Mouse (Mus musculus): ENCODE data around the gene P2ry12. TPM values are rescaled to one million over a fixed set of nuclear protein-coding genes. Genes with fewer than 3 reads are reported as not detected.

The P2ry12 gene
- total RNA-seq (2021) = 1 to 10 TPM; 2.1 to 3.1 TPM

DNA sequence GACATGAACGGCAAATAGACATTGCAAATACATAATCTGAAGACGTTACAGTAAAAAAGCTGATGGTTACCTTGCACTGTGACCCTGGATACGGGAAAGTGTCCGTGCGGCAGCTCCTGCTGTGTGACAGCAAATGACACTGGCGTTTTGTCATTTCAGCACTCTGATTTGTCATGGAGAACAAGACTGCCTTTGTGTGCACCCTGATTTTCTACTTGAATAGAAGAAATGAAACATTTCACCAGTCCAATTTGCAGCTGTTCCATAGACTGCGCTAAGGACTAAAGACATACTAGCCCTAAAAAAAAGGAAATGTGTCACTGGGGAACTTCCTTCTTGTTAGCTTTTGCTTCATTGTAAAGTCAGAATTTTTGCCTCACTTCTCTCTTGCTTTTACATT lies at the start of gene P2ry12:
Gene P2ry12, minus strand, starts transcription at position 168 of the 400 bp plus-strand sequence.
- no peak for DNase-seq (ENCODE audit: low spot score)
- intact Hi-C loops (cut with DNase I) = no loop called here

DNA sequence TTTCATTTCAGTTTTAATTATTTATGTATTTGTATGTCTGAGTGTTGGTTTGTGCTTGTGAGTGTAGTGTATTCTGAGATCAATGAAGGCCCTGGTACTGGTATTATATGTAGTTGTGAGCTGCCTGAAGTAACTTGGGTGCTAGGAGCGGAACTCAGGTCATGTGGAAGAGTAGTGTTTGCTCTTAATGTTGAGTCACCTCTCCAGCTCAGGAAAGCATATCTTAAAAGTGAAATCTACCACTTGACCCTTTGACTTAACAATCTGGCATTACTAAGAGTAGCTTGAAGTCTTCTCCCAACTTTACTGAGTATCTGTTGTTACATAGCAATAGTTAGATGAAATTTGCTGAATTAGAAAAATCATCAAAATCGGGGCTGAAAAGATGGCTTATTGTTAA lies 42.8 kb upstream of the P2ry12 start:
- intact Hi-C loops (cut with DNase I) = no loop called here

GRCm38 (mm10) chr3:59304944-59305343 lies 42.3 kb upstream of the P2ry12 start:
- DNase-seq (ENCODE audit: low spot score) = no peak
- intact Hi-C loops (cut with DNase I) = no loop called here

More for the DNA sequence above, 42.8 kb upstream of the P2ry12 start:
- DNase-seq (ENCODE audit: low spot score) = no peak

DNA sequence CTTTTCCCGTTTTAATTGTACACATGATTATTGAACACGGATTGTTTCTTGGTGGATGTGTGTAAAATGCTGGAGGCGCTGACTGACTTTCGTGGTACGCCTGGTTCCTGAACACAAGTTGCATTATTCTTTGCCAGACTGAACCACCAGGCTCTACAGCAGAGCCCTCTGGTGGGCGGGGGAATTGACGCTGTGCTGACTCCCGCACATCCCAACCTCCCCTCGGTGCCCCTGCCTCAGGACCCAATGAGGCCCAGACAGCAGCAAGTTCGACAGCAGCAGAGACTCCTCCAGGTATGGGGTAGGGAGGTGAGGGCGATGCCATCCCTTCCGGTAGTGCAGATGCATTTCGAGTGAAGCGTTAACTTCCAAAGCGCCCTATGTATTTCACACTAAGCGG lies 35.0 kb upstream of the P2ry12 start:
- intact Hi-C loops (cut with DNase I) = no loop called here
- no peak for DNase-seq (ENCODE audit: low spot score)

GRCm38 (mm10) chr3:59296563-59297130 lies 34.0 kb upstream of the P2ry12 start:
- intact Hi-C loops (cut with DNase I) = no loop called here
- no peak for DNase-seq (ENCODE audit: low spot score)

DNA sequence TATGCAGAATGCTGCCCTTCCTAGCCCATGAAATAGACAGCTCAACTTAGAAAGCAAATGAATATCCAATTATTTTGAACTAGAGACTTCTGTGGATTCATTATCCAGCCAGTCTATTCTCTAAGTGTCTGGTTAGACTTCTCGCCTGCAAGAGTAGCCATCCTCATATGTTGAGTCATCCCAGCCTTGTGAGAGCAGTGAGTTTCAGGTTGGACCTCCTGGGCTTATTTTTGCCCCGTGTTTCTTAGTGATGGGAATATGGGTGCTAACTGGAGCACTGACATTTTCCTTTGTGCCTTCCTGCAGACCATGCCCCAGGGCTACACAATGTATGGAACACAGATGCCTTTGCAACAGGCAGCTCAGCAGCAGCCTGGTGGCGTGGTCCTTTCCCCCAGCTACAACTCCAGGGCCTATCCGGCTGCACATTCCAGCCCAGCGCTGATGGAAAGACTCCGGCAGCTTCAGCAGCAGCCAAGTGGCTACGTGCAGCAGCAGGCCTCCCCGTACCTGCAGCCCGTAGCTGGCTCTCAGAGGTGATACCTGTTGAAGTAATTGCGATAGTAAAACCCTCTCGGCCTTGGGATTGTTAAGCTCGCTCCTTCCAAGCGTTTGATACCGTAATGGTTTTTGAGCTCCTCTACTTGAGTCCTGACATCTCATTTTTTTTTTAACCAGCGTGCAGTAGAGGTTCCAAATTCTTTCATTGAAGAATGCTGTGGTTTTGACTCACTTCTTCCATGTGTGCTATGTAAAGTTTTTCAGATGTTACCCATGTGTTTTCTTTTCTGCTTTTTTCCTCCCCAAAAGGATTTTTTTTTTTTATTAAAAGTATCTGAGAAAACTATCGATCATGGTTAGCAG lies 33.3 kb upstream of the P2ry12 start:
- DNase-seq (ENCODE audit: low spot score) = no peak
- intact Hi-C loops (cut with DNase I) = no loop called here

GRCm38 (mm10) chr3:59293437-59294199 lies 30.9 kb upstream of the P2ry12 start:
- intact Hi-C loops (cut with DNase I) = no loop called here
- no peak for DNase-seq (ENCODE audit: low spot score)

DNA sequence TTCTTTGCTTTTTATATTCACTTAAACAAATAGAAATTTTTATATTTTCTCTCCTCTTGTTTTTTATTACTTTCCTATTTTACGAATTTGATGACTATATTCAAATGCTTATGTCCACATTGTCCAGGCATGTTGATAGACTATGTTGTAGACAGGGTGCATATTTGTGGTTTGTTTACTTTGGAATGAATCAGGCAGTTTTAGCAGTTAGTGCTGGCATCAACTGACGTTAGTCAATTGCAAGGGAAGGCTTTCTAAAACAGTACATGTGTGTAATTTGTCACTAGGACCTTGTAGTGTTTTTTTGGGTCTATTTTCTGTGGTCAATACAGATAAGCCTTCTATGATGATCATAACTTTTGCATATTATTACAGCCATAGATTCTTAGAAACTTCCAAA lies 27.9 kb upstream of the P2ry12 start:
- intact Hi-C loops (cut with DNase I) = no loop called here
- no peak for DNase-seq (ENCODE audit: low spot score)

DNA sequence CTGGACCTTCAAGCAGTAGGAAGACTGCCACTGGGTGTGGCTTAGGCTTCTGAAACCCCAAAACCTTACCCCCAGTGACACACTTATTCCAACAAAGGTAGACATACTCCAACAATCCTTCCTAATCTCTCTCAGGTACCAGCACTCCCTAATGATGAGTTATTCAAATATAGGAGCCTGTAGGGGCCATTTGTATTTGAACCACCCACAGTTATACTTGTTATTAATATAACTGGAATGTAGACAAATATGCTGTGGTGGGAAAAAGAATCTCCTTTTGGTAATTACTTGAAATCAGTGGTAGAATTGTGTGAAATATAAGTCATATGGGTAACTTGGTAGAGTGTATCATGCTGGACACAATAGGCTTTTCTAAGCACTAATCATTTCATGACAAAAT lies 15.9 kb upstream of the P2ry12 start:
- DNase-seq (ENCODE audit: low spot score) = no peak
- intact Hi-C loops (cut with DNase I) = no loop called here

DNA sequence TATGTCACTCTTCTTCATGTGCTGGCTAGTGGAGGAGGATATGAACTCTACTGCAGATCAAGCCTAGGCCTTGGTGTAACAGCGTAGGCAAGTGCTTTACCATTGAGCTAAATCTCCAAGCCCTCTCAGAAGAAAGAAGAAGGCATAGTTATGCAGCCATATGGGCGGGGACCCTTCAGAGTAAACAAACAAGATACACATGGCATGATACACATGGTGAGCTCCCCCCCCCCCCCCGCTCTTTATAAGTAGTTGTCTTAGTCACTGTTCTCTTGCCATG lies 15.5 kb upstream of the P2ry12 start:
- intact Hi-C loops (cut with DNase I) = no loop called here
- DNase-seq (ENCODE audit: low spot score) = no peak

GRCm38 (mm10) chr3:59277502-59278253 lies 15.0 kb upstream of the P2ry12 start:
- intact Hi-C loops (cut with DNase I) = no loop called here
- no peak for DNase-seq (ENCODE audit: low spot score)

DNA sequence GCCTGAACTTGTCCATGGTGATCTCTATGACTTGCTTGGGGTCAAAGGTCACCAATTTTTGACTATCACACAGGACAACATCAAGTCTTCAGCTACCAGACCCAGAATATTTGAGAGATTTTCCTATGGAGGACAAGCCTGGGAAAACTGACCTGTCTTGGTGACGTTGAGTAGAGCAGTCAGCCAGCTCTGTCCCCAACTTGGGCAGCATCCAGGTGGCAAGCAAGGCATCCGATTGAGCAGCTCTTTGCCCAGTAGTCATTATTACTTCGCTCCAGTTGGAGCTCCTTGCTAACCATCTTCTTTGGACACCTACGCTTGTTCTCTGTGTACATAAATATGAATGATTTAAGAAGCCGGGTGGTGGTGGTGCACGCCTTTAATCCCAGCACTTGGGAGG lies 8.1 kb upstream of the P2ry12 start:
- intact Hi-C loops (cut with DNase I) = no loop called here

GRCm38 (mm10) chr3:59263988-59264387 lies 1.3 kb upstream of the P2ry12 start:
- DNase-seq (ENCODE audit: low spot score) = no peak
- intact Hi-C loops (cut with DNase I) = no loop called here

More for the DNA sequence above, 8.1 kb upstream of the P2ry12 start:
- DNase-seq (ENCODE audit: low spot score) = no peak

- intact Hi-C loops (cut with DNase I) = no loop called here
These were observed 746 bp upstream of the P2ry12 start for GRCm38 (mm10) chr3:59263417-59263816.

DNA sequence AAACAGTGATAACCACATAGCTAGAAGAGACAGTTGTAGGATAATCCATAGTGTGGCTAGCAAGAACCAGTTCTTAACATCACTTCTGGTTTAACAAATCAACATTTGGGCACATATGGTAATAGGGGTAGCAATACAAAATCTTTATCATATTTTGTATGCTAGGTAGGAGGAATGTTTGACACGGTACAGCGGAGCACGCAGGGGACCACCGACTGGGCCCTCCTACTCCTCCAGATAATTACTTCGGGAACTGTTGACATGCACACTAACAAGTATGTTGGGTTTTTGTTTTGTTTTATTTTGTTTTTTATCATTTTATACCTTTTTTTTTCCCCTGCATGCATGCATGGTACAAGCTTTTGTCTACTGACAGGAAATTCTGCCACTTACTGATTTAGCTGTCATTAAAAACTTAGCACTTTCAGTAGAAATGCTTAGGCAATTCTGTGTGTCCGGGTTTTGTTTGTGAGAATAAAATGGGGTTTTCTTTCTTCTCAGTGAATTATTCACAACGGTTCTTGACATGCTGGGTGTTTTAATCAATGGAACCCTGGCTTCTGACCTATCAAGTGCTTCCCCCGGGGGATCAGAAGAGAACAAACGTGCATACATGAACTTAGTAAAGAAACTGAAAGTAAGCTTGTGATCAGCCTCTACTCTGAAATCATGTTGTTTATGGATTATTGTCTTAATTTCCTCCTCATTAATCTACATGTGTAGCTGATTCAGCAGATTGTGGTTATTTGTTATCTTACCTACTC lies 780 bp downstream of the P2ry12 start:
- no peak for DNase-seq (ENCODE audit: low spot score)
- intact Hi-C loops (cut with DNase I) = no loop called here

More at GRCm38 (mm10) chr3:59263417-59263816, 746 bp upstream of the P2ry12 start:
- DNase-seq (ENCODE audit: low spot score) = no peak

DNA sequence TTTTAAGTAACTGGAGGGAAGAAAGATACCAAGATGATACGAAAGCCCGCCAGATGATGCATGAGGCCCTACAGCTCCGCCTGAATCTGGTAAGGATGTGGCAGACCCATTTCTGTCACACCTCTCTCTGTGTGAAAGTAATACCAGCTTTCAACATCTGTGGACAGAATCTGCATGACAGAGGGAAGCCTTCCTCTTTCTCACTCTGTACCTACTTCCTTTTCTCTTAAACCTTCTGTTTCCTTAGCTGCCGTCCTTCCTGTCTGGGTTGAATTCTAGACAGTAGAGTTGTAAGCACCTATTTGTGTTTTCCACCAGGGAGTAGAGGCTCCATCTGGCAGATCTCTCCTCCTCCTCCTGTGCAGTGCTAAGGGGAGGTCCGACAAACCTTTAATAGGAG lies 1.9 kb downstream of the P2ry12 start:
- no peak for DNase-seq (ENCODE audit: low spot score)
- intact Hi-C loops (cut with DNase I) = no loop called here

GRCm38 (mm10) chr3:59257740-59258664 lies 4.7 kb downstream of the P2ry12 start:
- intact Hi-C loops (cut with DNase I) = no loop called here

DNA sequence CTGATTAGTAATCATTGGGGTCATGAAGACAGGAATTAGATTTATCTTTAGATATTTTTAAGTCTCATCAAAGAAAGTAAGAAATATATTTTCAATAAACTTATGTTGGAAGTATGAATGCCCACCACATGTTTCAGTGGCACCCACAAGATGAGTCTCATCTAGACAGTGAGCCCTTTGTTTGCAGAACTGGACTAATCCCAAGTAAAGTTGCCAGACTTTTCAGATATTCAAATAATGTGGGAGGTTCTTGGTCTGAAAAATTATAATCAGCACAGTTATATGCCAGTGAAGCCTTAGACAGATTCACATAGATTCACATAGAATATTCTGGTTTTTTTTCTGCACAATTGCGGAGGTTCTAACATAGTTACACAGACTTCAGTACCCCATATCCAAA lies 12.2 kb downstream of the P2ry12 start:
- intact Hi-C loops (cut with DNase I) = no loop called here

More at GRCm38 (mm10) chr3:59257740-59258664, 4.7 kb downstream of the P2ry12 start:
- no peak for DNase-seq (ENCODE audit: low spot score)

DNA sequence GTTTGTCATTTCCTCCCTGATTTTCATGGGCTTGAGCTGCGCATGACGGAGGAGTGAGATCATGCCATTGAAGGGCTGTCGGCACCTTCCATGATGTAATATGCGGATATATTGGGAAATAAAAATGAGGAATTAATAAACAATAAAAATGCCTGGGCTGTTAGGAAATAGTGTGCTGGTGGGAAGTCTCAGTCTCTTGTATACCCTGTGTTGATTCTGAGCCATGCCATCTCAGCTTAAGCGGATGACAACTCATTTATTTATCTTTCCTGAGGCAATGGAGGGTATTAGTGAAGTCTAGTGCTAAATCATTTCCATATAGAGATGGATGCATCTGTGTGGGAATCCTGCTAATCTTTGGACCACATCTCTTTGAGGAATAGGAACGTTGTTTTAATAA lies 14.6 kb downstream of the P2ry12 start:
- DNase-seq (ENCODE audit: low spot score) = no peak
- intact Hi-C loops (cut with DNase I) = no loop called here

More for the DNA sequence above, 12.2 kb downstream of the P2ry12 start:
- DNase-seq (ENCODE audit: low spot score) = no peak

All from heart, postnatal 25 days (tissue).